Mouse (Mus musculus) G1E (cell line): ENCODE results near the gene Sbk1. TPM values are rescaled to one million over a fixed set of nuclear protein-coding genes. Genes with fewer than 3 reads are reported as not detected.
A peak's percentile ranks its signal among the peaks of the same experiment; 100 is the strongest.

Source experiments
- ATAC-seq: 2 replicates; pipeline ENCODE4 v1.8.0; 2016; ENCODE audit warnings: mild to moderate bottlenecking; ENCODE audit not compliant: insufficient number of reproducible peaks, poor library complexity, low FRiP score, severe bottlenecking; ENCODE audit errors: extremely low read depth
- DNase-seq: peaks from one replicate; pipeline ENCODE4 v3.0.0; 2012; ENCODE audit warnings: low spot score
- H3K27me3 ChIP-seq: 2 replicates; pipeline ENCODE4 v1.6.1; 2012; ENCODE audit warnings: mild to moderate bottlenecking, low read length, inconsistent platforms; ENCODE audit not compliant: insufficient read depth
- H3K36me3 ChIP-seq: replicated peaks from 2 replicates; pipeline ENCODE3; 2012; ENCODE audit warnings: mild to moderate bottlenecking, inconsistent platforms
- H3K4me1 ChIP-seq: 2 replicates; pipeline ENCODE4 v1.6.1; 2012; ENCODE audit warnings: low read depth, low read length, inconsistent platforms, mixed read lengths; ENCODE audit not compliant: insufficient read depth
- H3K4me3 ChIP-seq: 2 replicates; pipeline ENCODE4 v1.5.1; 2012; ENCODE audit warnings: low read depth, mild to moderate bottlenecking, inconsistent platforms, low read length, moderate library complexity, mixed read lengths
- H3K9me3 ChIP-seq: replicated peaks from 2 replicates; pipeline ENCODE4 v1.6.1; 2012; ENCODE audit warnings: inconsistent platforms
- CTCF ChIP-seq: IDR thresholded peaks from 2 replicates; pipeline ENCODE4 v1.5.1; 2012; ENCODE audit warnings: low read depth, low read length, inconsistent platforms, mixed read lengths
- GATA1 ChIP-seq: IDR thresholded peaks from 2 replicates; pipeline ENCODE4 v1.6.1; 2012; ENCODE audit warnings: borderline replicate concordance, low read length, inconsistent platforms, mixed read lengths
- GATA2 ChIP-seq: IDR thresholded peaks from 2 replicates; pipeline ENCODE4 v1.6.1; 2012; ENCODE audit warnings: low read depth, low read length, inconsistent platforms, borderline replicate concordance
- POLR2AphosphoS5 ChIP-seq: IDR thresholded peaks from 2 replicates; pipeline ENCODE4 v1.6.1; 2012; ENCODE audit warnings: low read depth, low read length, inconsistent platforms; ENCODE audit not compliant: insufficient replicate concordance
- TAL1 ChIP-seq: conservative IDR thresholded peaks from 2 replicates; pipeline ENCODE4 v1.6.1; 2012; ENCODE audit warnings: low read depth, low read length, inconsistent platforms, mixed read lengths
- polyA plus RNA-seq: library from polyadenylated mRNA; stranded (reverse); fragments of >175 nt; gene quantifications from 2 replicates; pipeline ENCODE4 v1.2.3, GENCODE M21; 2012
- total RNA-seq, 2 experiments: library from RNA; stranded (forward) in 1 of 2; stranded (reverse) in 1 of 2; fragments of 200-1000 nt in 1 of 2; fragments of >200 nt in 1 of 2; fragmentation: Nextera tagmentation in 1 of 2; gene quantifications; 2 replicates each; pipeline ENCODE4 v1.2.3; 2014 to 2017

The Sbk1 gene
- total RNA-seq (2014; fragmentation: Nextera tagmentation) (not detected in 2 replicates), total RNA-seq (2017) (0.06 and 0.33 TPM in 2 replicates), polyA plus RNA-seq (0.26 and 0.31 TPM in 2 replicates)

GRCm38 (mm10) chr7:126271712-126272683 is at the start of gene Sbk1:
Gene Sbk1 (plus strand): TSS chr7:126272619.
- peaks cover 86% of the 10 kb centered on the region for H3K27me3 ChIP-seq
- peak; percentile 34; the same call in 1 of the 2 replicates for ATAC-seq
- H3K36me3 ChIP-seq: no peaks in the 10 kb centered on the region
- peaks cover 20% of the 10 kb centered on the region for H3K4me1 ChIP-seq
- DNase-seq: peak; percentile 81
- TF ChIP-seq GATA1 (no peak), TAL1 (no peak), CTCF (no peak)
- peak within 1 kb of the TSS; percentile 71 for H3K4me3 ChIP-seq
- no peaks in the 10 kb centered on the region for H3K9me3 ChIP-seq

GRCm38 (mm10) chr7:126222753-126223152 is 49.7 kb upstream of the Sbk1 start:
- ATAC-seq: no peak
- peaks cover 3% of the 10 kb centered on the region for H3K4me1 ChIP-seq
- no peak overlapping the region for H3K4me3 ChIP-seq
- TF ChIP-seq GATA1 (no peak), POLR2AphosphoS5 (no peak), TAL1 (no peak), GATA2 (no peak), CTCF (no peak)
- no peak for DNase-seq
- no peaks in the 10 kb centered on the region for H3K36me3 ChIP-seq
- no peaks in the 10 kb centered on the region for H3K9me3 ChIP-seq
- peaks cover 39% of the 10 kb centered on the region for H3K27me3 ChIP-seq

- ATAC-seq: no peak
- H3K4me1 ChIP-seq: peaks cover 3% of the 10 kb centered on the region; the same call in 1 of the 2 replicates
- H3K4me3 ChIP-seq: no peak overlapping the region
- H3K27me3 ChIP-seq: peaks cover 34% of the 10 kb centered on the region
- no peaks in the 10 kb centered on the region for H3K9me3 ChIP-seq
- TF ChIP-seq CTCF (no peak), GATA2 (no peak), TAL1 (no peak), GATA1 (no peak), POLR2AphosphoS5 (no peak)
- H3K36me3 ChIP-seq: no peaks in the 10 kb centered on the region
- DNase-seq: no peak
Observed at GRCm38 (mm10) chr7:126226136-126226535, 46.3 kb upstream of the Sbk1 start.

GRCm38 (mm10) chr7:126230357-126231148 is 41.9 kb upstream of the Sbk1 start:
- peaks cover 35% of the 10 kb centered on the region for H3K27me3 ChIP-seq
- no peak for TF ChIP-seq GATA1
- TF ChIP-seq TAL1: no peak
- TF ChIP-seq GATA2: no peak
- TF ChIP-seq CTCF: no peak
- no peak for TF ChIP-seq POLR2AphosphoS5
- ATAC-seq: no peak
- no peaks in the 10 kb centered on the region for H3K9me3 ChIP-seq
- no peak for DNase-seq
- H3K4me1 ChIP-seq: peaks cover 3% of the 10 kb centered on the region; the same call in 1 of the 2 replicates
- no peaks in the 10 kb centered on the region for H3K36me3 ChIP-seq
- no peak overlapping the region for H3K4me3 ChIP-seq

GRCm38 (mm10) chr7:126232345-126233071 is 39.9 kb upstream of the Sbk1 start:
- TF ChIP-seq POLR2AphosphoS5: no peak
- TF ChIP-seq GATA2: no peak
- TF ChIP-seq CTCF: no peak
- TF ChIP-seq GATA1: no peak
- TF ChIP-seq TAL1: no peak
- H3K4me1 ChIP-seq: peaks cover 3% of the 10 kb centered on the region; the same call in 1 of the 2 replicates
- DNase-seq: no peak
- H3K4me3 ChIP-seq: no peak overlapping the region
- no peaks in the 10 kb centered on the region for H3K36me3 ChIP-seq
- no peaks in the 10 kb centered on the region for H3K9me3 ChIP-seq
- ATAC-seq: no peak
- H3K27me3 ChIP-seq: peaks cover 38% of the 10 kb centered on the region
